Mouse (Mus musculus) thymus, adult 2 months (tissue): Measurements from ENCODE around the gene Ift52.

Experiments
- CTCF ChIP-seq: fragments of 200-500 bp; IDR thresholded peaks from 2 replicates; pipeline ENCODE4 v1.5.1; 2012; ENCODE audit warnings: mild to moderate bottlenecking, control low read depth, low read length, moderate library complexity, borderline replicate concordance; ENCODE audit not compliant: control insufficient read depth, poor library complexity, insufficient read depth; ENCODE audit errors: extremely low read depth
- POLR2A ChIP-seq: fragments of 200-500 bp; IDR thresholded peaks from 2 replicates; pipeline ENCODE4 v1.6.1; 2012; ENCODE audit warnings: mild to moderate bottlenecking, low read length, control low read depth, moderate library complexity; ENCODE audit not compliant: control insufficient read depth, poor library complexity, insufficient read depth; ENCODE audit errors: extremely low read depth

DNA sequence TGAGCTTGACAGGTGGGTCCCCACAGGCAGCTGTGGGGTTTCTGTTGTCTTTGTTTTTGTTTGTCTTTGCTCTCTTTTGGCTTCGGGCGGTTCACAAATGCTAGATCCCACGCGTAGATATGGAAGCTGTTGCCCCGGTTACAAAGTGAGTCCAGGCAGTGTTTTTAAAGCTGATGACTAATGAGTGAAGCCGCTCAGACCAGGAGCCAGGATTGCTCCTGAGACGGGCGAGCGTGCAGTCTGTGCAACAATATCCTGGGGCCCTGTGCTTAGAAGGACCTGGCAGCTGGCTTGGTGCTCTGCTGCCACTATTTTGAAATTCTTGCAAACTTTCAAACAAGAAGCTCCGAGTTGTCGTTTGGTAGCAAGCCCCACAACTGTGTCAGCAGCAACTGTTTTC lies 43.5 kb upstream of the Ift52 start:
- no peak for TF ChIP-seq CTCF
- TF ChIP-seq POLR2A: no peak
